Mouse (Mus musculus) monocyte, adult 5-6 weeks (primary cell): ENCODE data around the gene Olfr1257. TPM values are rescaled to one million over a fixed set of nuclear protein-coding genes. Genes with fewer than 3 reads are reported as not detected.
"Not testable (repeated sequence)": the region's sequence is repeated elsewhere in the genome, so short reads cannot be mapped to it uniquely, and the experiment has no call there.

Source experiments
- ATAC-seq: fragments of 153-309, 156-312 bp; replicated peaks from 2 replicates; pipeline ENCODE4 v1.8.0; 2017; ENCODE audit warnings: mild to moderate bottlenecking; ENCODE audit not compliant: low TSS enrichment, insufficient number of reproducible peaks, severe bottlenecking, poor library complexity, low FRiP score
- total RNA-seq: library from RNA; stranded (forward); fragments of 200-1000, 200-491, 200-594 nt; gene quantifications from 3 replicates; pipeline ENCODE4 v1.2.3, GENCODE M21; 2017

Olfr1257 gene
- not detected in 3 replicates for total RNA-seq

DNA sequence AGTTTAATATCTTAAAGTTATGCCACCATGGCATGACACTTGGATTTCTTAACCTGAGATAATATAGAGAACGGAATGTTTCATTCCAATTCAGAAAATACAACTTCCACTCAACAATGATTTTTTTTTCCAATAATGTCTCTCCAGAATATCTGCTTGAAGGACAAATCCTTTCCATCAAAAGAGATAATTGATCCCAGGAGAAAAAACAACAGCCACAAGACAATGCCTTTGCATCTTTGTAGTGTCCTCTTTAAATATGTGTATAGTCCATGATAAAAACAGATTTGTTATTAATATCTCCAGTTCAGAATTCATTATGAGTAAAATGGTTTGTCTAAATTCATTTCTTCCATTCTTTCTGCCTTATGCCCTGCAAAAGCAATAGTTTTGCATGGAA, at the start of gene Olfr1257:
Gene Olfr1257, plus strand, starts transcription at position 301 of the 400 bp plus-strand sequence.
- no peak for ATAC-seq

DNA sequence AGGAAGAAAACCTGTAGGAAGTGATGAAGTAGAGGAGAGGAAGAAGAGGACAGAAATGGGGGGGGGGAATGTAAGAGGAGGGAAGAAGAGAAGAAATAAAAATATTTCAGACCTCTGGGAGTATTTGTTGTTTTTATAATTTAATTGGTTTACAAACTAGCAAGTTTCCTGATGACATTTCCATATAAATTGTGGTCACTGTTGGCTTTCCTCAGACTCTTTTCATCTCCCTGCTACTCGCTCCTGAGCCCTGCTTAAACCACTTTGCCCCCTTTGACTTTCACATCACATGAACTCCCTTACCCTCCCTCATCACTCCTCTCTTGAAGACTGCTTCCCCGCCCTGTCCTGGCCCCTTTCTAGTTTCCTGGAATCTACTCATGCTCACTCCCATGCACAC, 36.8 kb upstream of the Olfr1257 start, which contains the start of gene Olfr1256:
Gene Olfr1256, minus strand, starts transcription at position 101 of the 400 bp plus-strand sequence.
- no peak for ATAC-seq

DNA sequence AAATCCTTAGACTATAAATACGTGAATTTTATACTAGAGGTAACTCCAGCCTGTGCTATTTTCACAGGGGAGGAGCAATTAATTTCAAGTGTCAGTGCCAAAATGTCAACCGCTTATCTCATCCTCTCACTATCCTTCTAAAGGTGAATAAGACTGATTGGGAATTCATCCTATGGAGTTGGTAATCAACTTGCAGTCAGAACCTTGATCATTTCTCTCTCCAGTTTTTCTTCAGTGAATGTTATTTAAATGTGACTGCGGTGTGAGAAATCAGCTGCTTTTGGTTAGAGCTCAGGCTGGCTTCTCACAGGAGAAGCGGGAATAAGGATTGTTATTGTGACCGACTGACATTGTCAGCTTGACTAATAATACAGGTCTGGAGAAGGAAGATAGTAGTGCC, 30.1 kb upstream of the Olfr1257 start, which contains the start of gene Olfr48:
Gene Olfr48, minus strand, starts transcription at position 101 of the 400 bp plus-strand sequence.
- ATAC-seq: no peak

DNA sequence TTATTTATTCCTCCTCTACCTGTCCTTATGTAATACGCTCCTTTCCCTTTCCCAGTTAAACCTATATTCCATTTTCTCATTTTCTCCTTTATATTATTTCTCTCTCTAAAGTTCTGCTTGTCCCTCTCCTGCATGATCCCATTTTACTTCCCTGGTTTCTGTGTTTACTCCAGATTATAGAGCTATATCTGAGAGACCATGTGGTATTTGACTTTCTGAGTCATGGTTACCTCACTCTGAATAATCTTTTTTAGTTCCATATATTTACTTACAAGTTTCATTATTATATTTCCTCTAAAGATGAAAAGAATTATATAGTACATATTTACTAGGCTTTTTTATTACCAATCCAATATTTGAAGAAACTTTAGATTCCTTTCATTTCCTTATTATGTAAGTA, 29.0 kb upstream of the Olfr1257 start:
- ATAC-seq: no peak

DNA sequence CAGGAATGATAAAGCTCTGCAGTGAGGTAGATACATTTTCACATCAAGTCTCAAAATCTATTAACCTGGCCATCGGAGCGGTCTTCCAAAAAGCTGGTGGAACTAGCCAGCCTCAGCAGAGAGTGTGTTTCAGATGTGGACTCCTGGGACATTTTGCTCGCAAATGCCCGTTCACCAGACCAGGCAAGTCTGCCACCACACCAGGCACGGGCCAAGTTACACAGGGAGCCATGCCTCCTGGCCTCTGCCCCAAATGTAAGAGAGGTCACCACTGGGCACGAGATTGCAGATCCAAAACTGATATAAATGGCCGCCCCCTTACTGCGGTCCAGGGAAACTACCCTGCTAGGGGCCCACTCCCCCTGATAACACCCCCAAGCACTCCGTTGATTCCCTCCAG, 34.4 kb downstream of the Olfr1257 start:
- not testable (repeated sequence) for ATAC-seq

DNA sequence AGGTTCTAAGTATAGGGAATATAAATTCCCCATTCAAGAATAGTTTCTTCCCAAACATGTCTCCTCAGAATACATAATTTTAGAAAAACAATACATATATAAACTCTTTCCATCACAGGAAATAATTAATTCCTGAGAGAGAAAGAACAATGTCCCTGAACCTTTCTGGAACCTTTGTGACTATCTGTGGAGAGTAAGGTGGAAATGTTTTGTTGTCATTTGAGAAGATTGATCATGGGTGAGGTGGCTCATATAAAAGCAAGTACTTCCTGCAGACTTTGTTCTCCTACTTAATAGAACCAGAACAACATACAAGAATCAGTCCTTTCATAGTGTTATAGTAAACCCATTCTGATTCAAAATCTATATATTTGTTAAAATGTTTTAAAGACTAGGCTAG, 48.8 kb downstream of the Olfr1257 start, which contains the start of gene Olfr1258:
Gene Olfr1258, plus strand, starts transcription at position 301 of the 400 bp plus-strand sequence.
- no peak for ATAC-seq

Other genes starting within 250 kb of the Olfr1257 start
- gene Olfr1249, start 243.5 kb upstream of the Olfr1257 start, total RNA-seq: not detected in 3 replicates
- 0.10 TPM in 1 of 3 replicates, not detected in the others for gene Olfr1250, start 217.0 kb upstream of the Olfr1257 start, total RNA-seq
- not detected in 3 replicates for gene Olfr1251, start 206.5 kb upstream of the Olfr1257 start, total RNA-seq
- not detected in 3 replicates for gene Olfr1252, start 153.4 kb upstream of the Olfr1257 start, total RNA-seq
- gene Olfr1253, start 121.3 kb upstream of the Olfr1257 start, total RNA-seq: not detected in 3 replicates
- not detected in 3 replicates for gene Olfr1254, start 84.8 kb upstream of the Olfr1257 start, total RNA-seq
- not detected in 3 replicates for gene Olfr1255, start 66.4 kb upstream of the Olfr1257 start, total RNA-seq
- not detected in 3 replicates for gene Olfr1256, start 36.9 kb upstream of the Olfr1257 start, total RNA-seq
- gene Olfr48, start 30.2 kb upstream of the Olfr1257 start, total RNA-seq: not detected in 3 replicates
- 0.19 TPM in 1 of 3 replicates, not detected in the others for gene Olfr1258, start 48.9 kb downstream of the Olfr1257 start, total RNA-seq
- gene Olfr1259, start 70.2 kb downstream of the Olfr1257 start, total RNA-seq: 1.1 TPM in 1 of 3 replicates, not detected in the others
- gene Olfr1260, start 95.9 kb downstream of the Olfr1257 start, total RNA-seq: not detected in 3 replicates
- gene Olfr1261, start 112.8 kb downstream of the Olfr1257 start, total RNA-seq: not detected in 3 replicates
- not detected in 3 replicates for gene Olfr1262, start 121.7 kb downstream of the Olfr1257 start, total RNA-seq
- gene Olfr1263, start 133.7 kb downstream of the Olfr1257 start, total RNA-seq: not detected in 3 replicates
- not detected in 3 replicates for gene Olfr1264, start 147.1 kb downstream of the Olfr1257 start, total RNA-seq
- gene Olfr1265, start 156.9 kb downstream of the Olfr1257 start, total RNA-seq: not detected in 3 replicates
- not detected in 3 replicates for gene Olfr140, start 185.2 kb downstream of the Olfr1257 start, total RNA-seq
- not detected in 3 replicates for gene Olfr1269, start 243.0 kb downstream of the Olfr1257 start, total RNA-seq